Mouse (Mus musculus) forebrain, embryonic 16.5 days (tissue): ENCODE measurements at regions not wholly inside any gene's neighbourhood (a gene's known extent, or its start where the extent isn't known, plus 50 kb on each side); places are given as distances from the start of the nearest gene placed in this dataset.

Source experiments
- ATAC-seq: fragments of 200-750 bp; cut with Nextera tagmentation; 2 replicates; pipeline ENCODE4 v1.8.0; 2017; ENCODE audit warnings: mild to moderate bottlenecking, moderate library complexity
- H3K27ac ChIP-seq: fragments of 300-500 bp; sonication (generic); 2 replicates; pipeline ENCODE4 v1.5.1; 2014; ENCODE audit warnings: low read length, control low read depth
- H3K27me3 ChIP-seq: fragments of 300-500 bp; sonication (generic); replicated peaks from 2 replicates; pipeline ENCODE4 v1.6.1; 2014; ENCODE audit warnings: low read length; ENCODE audit not compliant: control insufficient read depth, insufficient read depth
- H3K36me3 ChIP-seq: fragments of 300-500 bp; sonication (generic); 2 replicates; pipeline ENCODE4 v1.6.1; 2014; ENCODE audit not compliant: control insufficient read depth, insufficient read depth
- H3K4me1 ChIP-seq: fragments of 300-500 bp; sonication (generic); replicated peaks from 2 replicates; pipeline ENCODE4 v1.6.1; 2014; ENCODE audit warnings: low read length; ENCODE audit not compliant: control insufficient read depth, insufficient read depth
- H3K4me2 ChIP-seq: fragments of 300-500 bp; sonication (generic); 2 replicates; pipeline ENCODE4 v1.6.1; 2014; ENCODE audit warnings: mild to moderate bottlenecking, low read length, control low read depth
- H3K4me3 ChIP-seq: fragments of 300-500 bp; sonication (generic); replicated peaks from 2 replicates; pipeline ENCODE4 v1.5.1; 2014; ENCODE audit warnings: mild to moderate bottlenecking, low read length, control low read depth
- H3K9ac ChIP-seq: fragments of 300-500 bp; sonication (generic); replicated peaks from 2 replicates; pipeline ENCODE4 v1.6.1; 2014; ENCODE audit warnings: low read depth, low read length, control low read depth
- H3K9me3 ChIP-seq: fragments of 300-500 bp; sonication (generic); 2 replicates; pipeline ENCODE4 v1.6.1; 2016; ENCODE audit warnings: low read length; ENCODE audit not compliant: control insufficient read depth
- WGBS: fragments of 180-500 bp; shearing (Covaris S2); extraction: QIAGEN DNeasy Blood & Tissue Kit; methylation state at CpG from one replicate; pipeline ENCODE4 v1.1.7; 2014; 5-methylcytosine and 5-hydroxymethylcytosine counted together

GRCm38 (mm10) chr2:128217784-128218467 is 92.1 kb downstream of the Bcl2l11 start:
- Histone ChIP-seq H3K4me3 (no peak overlapping the region), H3K27me3 (no peaks in the 10 kb centered on the region), H3K4me1 (no peaks in the 10 kb centered on the region), H3K9me3 (no peaks in the 10 kb centered on the region), H3K4me2 (no peak overlapping the region), H3K27ac (no peak overlapping the region), H3K9ac (no peak overlapping the region), H3K36me3 (no peaks in the 10 kb centered on the region)
- ATAC-seq: no peak
- 55% methylated on average over 7 of the region's 7 CpGs for WGBS

- no peak for ATAC-seq
- no peaks in the 10 kb centered on the region for H3K9me3 ChIP-seq
- H3K4me1 ChIP-seq: no peaks in the 10 kb centered on the region
- H3K9ac ChIP-seq: no peak overlapping the region
- H3K27ac ChIP-seq: no peak overlapping the region
- 84% methylated on average over 4 of the region's 4 CpGs for WGBS
- no peaks in the 10 kb centered on the region for H3K27me3 ChIP-seq
- H3K4me2 ChIP-seq: no peak overlapping the region
- no peaks in the 10 kb centered on the region for H3K36me3 ChIP-seq
- no peak overlapping the region for H3K4me3 ChIP-seq
These were observed 93.1 kb downstream of the Bcl2l11 start for GRCm38 (mm10) chr2:128218961-128219360.

DNA sequence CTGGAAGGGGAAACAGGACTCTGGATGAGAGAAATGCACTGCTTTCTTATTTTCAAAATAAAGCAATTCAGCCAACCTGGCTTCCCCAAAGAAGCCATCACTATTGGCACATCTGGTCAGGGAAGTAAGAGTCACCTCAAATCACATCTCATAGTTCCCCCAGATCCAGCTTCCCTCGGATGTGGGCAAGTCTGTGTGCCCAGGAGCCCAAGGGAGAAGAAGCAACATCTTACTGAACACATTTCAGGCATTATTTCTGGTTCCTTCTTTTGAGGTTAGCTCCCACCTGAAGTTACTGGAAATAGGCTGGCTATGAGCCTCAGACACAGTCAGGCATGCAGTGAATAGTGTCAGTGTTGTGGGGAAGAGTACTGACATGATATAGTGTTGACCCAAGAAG is 95.2 kb downstream of the Bcl2l11 start:
- Histone ChIP-seq H3K4me2 (no peak overlapping the region), H3K4me1 (no peaks in the 10 kb centered on the region), H3K27ac (no peak overlapping the region), H3K36me3 (no peaks in the 10 kb centered on the region), H3K9me3 (no peaks in the 10 kb centered on the region), H3K4me3 (no peak overlapping the region), H3K9ac (no peak overlapping the region), H3K27me3 (no peaks in the 10 kb centered on the region)
- whole genome bisulfite sequencing: 67% methylated on average over 1 of the region's 1 CpGs
- ATAC-seq: no peak

- no peak overlapping the region for H3K9ac ChIP-seq
- no peak overlapping the region for H3K4me3 ChIP-seq
- H3K27me3 ChIP-seq: no peaks in the 10 kb centered on the region
- H3K9me3 ChIP-seq: no peaks in the 10 kb centered on the region
- no peak for ATAC-seq
- H3K4me2 ChIP-seq: no peak overlapping the region
- WGBS: 93% methylated on average over 4 of the region's 4 CpGs
- H3K27ac ChIP-seq: no peak overlapping the region
- no peaks in the 10 kb centered on the region for H3K4me1 ChIP-seq
- H3K36me3 ChIP-seq: no peaks in the 10 kb centered on the region
These were observed 95.8 kb downstream of the Bcl2l11 start for GRCm38 (mm10) chr2:128221657-128222056.

GRCm38 (mm10) chr2:128226465-128227047 is 100.7 kb downstream of the Bcl2l11 start:
- H3K27me3 ChIP-seq: no peaks in the 10 kb centered on the region
- H3K9ac ChIP-seq: no peak overlapping the region
- 94% methylated on average over 9 of the region's 9 CpGs for WGBS
- H3K9me3 ChIP-seq: no peaks in the 10 kb centered on the region
- H3K4me3 ChIP-seq: no peak overlapping the region
- no peaks in the 10 kb centered on the region for H3K36me3 ChIP-seq
- no peak for ATAC-seq
- H3K27ac ChIP-seq: no peak overlapping the region
- no peak overlapping the region for H3K4me2 ChIP-seq
- H3K4me1 ChIP-seq: no peaks in the 10 kb centered on the region

GRCm38 (mm10) chr2:128229730-128230129 is 103.9 kb downstream of the Bcl2l11 start:
- Histone ChIP-seq H3K4me1 (no peaks in the 10 kb centered on the region), H3K4me2 (no peak overlapping the region), H3K36me3 (no peaks in the 10 kb centered on the region), H3K27ac (no peak overlapping the region), H3K9me3 (no peaks in the 10 kb centered on the region), H3K27me3 (no peaks in the 10 kb centered on the region; the same call in 1 of the 2 replicates), H3K4me3 (no peak overlapping the region), H3K9ac (no peak overlapping the region)
- ATAC-seq: no peak
- 93% methylated on average over 4 of the region's 4 CpGs for WGBS

DNA sequence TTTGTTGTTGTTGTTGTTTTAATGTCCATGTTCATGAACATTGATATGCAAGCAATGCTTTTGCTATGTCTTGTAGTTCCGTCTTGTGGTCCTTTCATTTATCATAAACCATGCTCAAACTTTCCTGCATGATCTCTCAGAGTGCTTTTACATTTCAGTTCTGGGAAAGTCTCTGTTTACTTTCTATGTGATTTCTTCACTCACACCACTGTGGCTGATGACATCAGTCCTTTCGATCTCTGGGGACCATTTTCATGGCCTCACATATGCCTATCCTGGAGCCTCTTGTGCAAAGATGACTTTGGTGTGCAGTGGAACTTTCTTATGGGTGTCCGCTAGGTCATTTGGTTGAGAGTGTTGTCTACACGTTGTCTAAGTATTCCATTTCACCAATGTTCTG is 105.1 kb downstream of the Bcl2l11 start:
- H3K4me2 ChIP-seq: no peak overlapping the region
- H3K9me3 ChIP-seq: no peaks in the 10 kb centered on the region
- H3K36me3 ChIP-seq: no peaks in the 10 kb centered on the region
- H3K9ac ChIP-seq: no peak overlapping the region
- ATAC-seq: no peak
- H3K27ac ChIP-seq: no peak overlapping the region
- no peak overlapping the region for H3K4me3 ChIP-seq
- WGBS: 95% methylated on average over 4 of the region's 4 CpGs
- H3K27me3 ChIP-seq: no peaks in the 10 kb centered on the region; the same call in 1 of the 2 replicates
- no peaks in the 10 kb centered on the region for H3K4me1 ChIP-seq

- Histone ChIP-seq H3K27ac (no peak overlapping the region), H3K27me3 (no peaks in the 10 kb centered on the region; the same call in 1 of the 2 replicates), H3K4me2 (no peak overlapping the region), H3K4me1 (no peaks in the 10 kb centered on the region), H3K36me3 (no peaks in the 10 kb centered on the region), H3K9ac (no peak overlapping the region), H3K9me3 (no peaks in the 10 kb centered on the region), H3K4me3 (no peak overlapping the region)
- no peak for ATAC-seq
- WGBS: 79% methylated on average over 3 of the region's 3 CpGs
These were observed 105.5 kb downstream of the Bcl2l11 start for GRCm38 (mm10) chr2:128231338-128231737.

DNA sequence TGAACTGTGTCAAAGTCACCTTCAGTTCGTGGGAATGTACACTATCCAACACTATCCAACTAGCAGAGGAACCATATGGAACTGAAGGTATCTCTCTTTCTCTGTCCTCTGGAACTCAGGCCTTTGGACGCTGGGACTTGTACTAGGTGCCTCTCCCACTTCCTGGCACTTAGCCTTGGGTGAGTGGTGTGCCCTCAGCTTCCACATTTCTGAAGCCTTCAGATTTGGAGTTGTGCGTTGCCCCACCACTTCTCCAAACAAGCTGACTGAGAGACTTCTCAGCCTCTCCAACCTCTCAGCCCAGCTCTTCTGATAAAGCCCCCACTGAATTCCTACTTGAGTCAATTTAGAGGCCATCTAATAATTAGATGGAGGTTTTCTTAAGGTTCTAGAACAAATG is 106.2 kb downstream of the Bcl2l11 start:
- Histone ChIP-seq H3K9ac (no peak overlapping the region), H3K27me3 (no peaks in the 10 kb centered on the region; the same call in 1 of the 2 replicates), H3K36me3 (no peaks in the 10 kb centered on the region), H3K4me1 (no peaks in the 10 kb centered on the region), H3K9me3 (no peaks in the 10 kb centered on the region), H3K4me2 (no peak overlapping the region), H3K4me3 (no peak overlapping the region), H3K27ac (no peak overlapping the region)
- 89% methylated on average over 3 of the region's 3 CpGs for WGBS
- no peak for ATAC-seq
